Mouse (Mus musculus) macrophage (primary cell): ENCODE measurements around the gene 2210016F16Rik. TPM values are rescaled to one million over a fixed set of nuclear protein-coding genes. Genes with fewer than 3 reads are reported as not detected.
"Not testable (repeated sequence)": the region's sequence is repeated elsewhere in the genome, so short reads cannot be mapped to it uniquely, and the experiment has no call there.

ENCODE experiments used
- H3K27ac ChIP-seq: fragments of 350-480 bp; formaldehyde crosslinking; 2 replicates; pipeline ENCODE4 v1.9.0; 2021
- H3K36me3 ChIP-seq: fragments of 350-480 bp; formaldehyde crosslinking; 2 replicates; pipeline ENCODE4 v1.9.0; 2021; ENCODE audit errors: inconsistent target
- H3K4me3 ChIP-seq: fragments of 350-480 bp; formaldehyde crosslinking; 2 replicates; pipeline ENCODE4 v1.9.0; 2021; ENCODE audit errors: inconsistent target
- H3K79me2 ChIP-seq: fragments of 350-480 bp; formaldehyde crosslinking; 2 replicates; pipeline ENCODE4 v1.9.0; 2021; ENCODE audit errors: inconsistent target
- WGBS: methylation state at CpG from one replicate; pipeline ENCODE4 v1.1.7; 2026; ENCODE audit warnings: inconsistent platforms; ENCODE audit not compliant: missing documents; 5-methylcytosine and 5-hydroxymethylcytosine counted together
- polyA plus RNA-seq: library from polyadenylated mRNA; stranded (reverse); fragments of 250-400 nt; gene quantifications from 3 replicates; pipeline ENCODE4 v1.2.4, GENCODE M21; 2018; ENCODE audit warnings: inconsistent platforms

The 2210016F16Rik gene
- polyA plus RNA-seq, 1 experiment from 2014 or later, result 16.3 TPM

GRCm38 (mm10) chr13:58400576-58400975, 15.6 kb upstream of the 2210016F16Rik start:
- peak overlapping the region; percentile 56 for H3K27ac ChIP-seq
- peaks cover 43% of the 10 kb centered on the region for H3K36me3 ChIP-seq
- H3K79me2 ChIP-seq, result peaks cover 84% of the 10 kb centered on the region
- WGBS, result 0% methylated on average over 9 of the region's 11 CpGs
- peak overlapping the region; percentile 88 for H3K4me3 ChIP-seq

- WGBS, result 87% methylated on average over 9 of the region's 13 CpGs
- H3K4me3 ChIP-seq, result no peak overlapping the region
- H3K79me2 ChIP-seq, result peaks cover 84% of the 10 kb centered on the region
- peaks cover 71% of the 10 kb centered on the region for H3K36me3 ChIP-seq
- H3K27ac ChIP-seq, result no peak overlapping the region
Observed at GRCm38 (mm10) chr13:58397651-58398050, 12.6 kb upstream of the 2210016F16Rik start.

- Histone ChIP-seq H3K36me3 (peaks cover 80% of the 10 kb centered on the region), H3K79me2 (peaks cover 68% of the 10 kb centered on the region)
- WGBS, result 100% methylated on average over 9 of the region's 11 CpGs
- not testable (repeated sequence) for H3K27ac ChIP-seq, H3K4me3 ChIP-seq
Observed at GRCm38 (mm10) chr13:58394392-58394791, 9.4 kb upstream of the 2210016F16Rik start.

- Histone ChIP-seq H3K27ac (no peak overlapping the region), H3K36me3 (peaks cover 31% of the 10 kb centered on the region), H3K4me3 (no peak overlapping the region), H3K79me2 (peaks cover 19% of the 10 kb centered on the region; the same call in 1 of the 2 replicates)
- 93% methylated on average over 2 of the region's 2 CpGs for WGBS
Observed at GRCm38 (mm10) chr13:58389324-58389951, 4.4 kb upstream of the 2210016F16Rik start.

GRCm38 (mm10) chr13:58388379-58388778, 3.4 kb upstream of the 2210016F16Rik start:
- Histone ChIP-seq H3K79me2 (peaks cover 19% of the 10 kb centered on the region; the same call in 1 of the 2 replicates), H3K4me3 (no peak overlapping the region)
- WGBS, result 61% methylated on average over 3 of the region's 3 CpGs

GRCm38 (mm10) chr13:58387948-58388347, 2.9 kb upstream of the 2210016F16Rik start:
- WGBS, result 24% methylated on average over 6 of the region's 7 CpGs
- no peak overlapping the region for H3K27ac ChIP-seq
- no peak overlapping the region for H3K4me3 ChIP-seq
- H3K79me2 ChIP-seq, result peaks cover 16% of the 10 kb centered on the region; the same call in 1 of the 2 replicates
- peaks cover 19% of the 10 kb centered on the region for H3K36me3 ChIP-seq

More at GRCm38 (mm10) chr13:58388379-58388778, 3.4 kb upstream of the 2210016F16Rik start:
- no peak overlapping the region for H3K27ac ChIP-seq
- H3K36me3 ChIP-seq, result peaks cover 20% of the 10 kb centered on the region

- Histone ChIP-seq H3K4me3 (no peak overlapping the region), H3K27ac (no peak overlapping the region), H3K36me3 (peaks cover 30% of the 10 kb centered on the region), H3K79me2 (peaks cover 10% of the 10 kb centered on the region; the same call in 1 of the 2 replicates)
- 92% methylated on average over 7 of the region's 7 CpGs for WGBS
Observed at GRCm38 (mm10) chr13:58385547-58385920, 509 bp upstream of the 2210016F16Rik start.

GRCm38 (mm10) chr13:58384371-58384770, 654 bp downstream of the 2210016F16Rik start:
- Histone ChIP-seq H3K27ac (no peak overlapping the region), H3K4me3 (peak overlapping the region; percentile 31), H3K79me2 (peaks cover 10% of the 10 kb centered on the region; the same call in 1 of the 2 replicates), H3K36me3 (peaks cover 28% of the 10 kb centered on the region)
- 57% methylated on average over 8 of the region's 11 CpGs for WGBS

- no peaks in the 10 kb centered on the region for H3K36me3 ChIP-seq
- no peak overlapping the region for H3K4me3 ChIP-seq
- WGBS, result 93% methylated on average over 2 of the region's 2 CpGs
- no peaks in the 10 kb centered on the region for H3K79me2 ChIP-seq
- H3K27ac ChIP-seq, result no peak overlapping the region
Observed at GRCm38 (mm10) chr13:58373153-58373470, 11.9 kb downstream of the 2210016F16Rik start.

- Histone ChIP-seq H3K27ac (no peak overlapping the region), H3K79me2 (no peaks in the 10 kb centered on the region), H3K36me3 (no peaks in the 10 kb centered on the region), H3K4me3 (no peak overlapping the region)
- WGBS, result 73% methylated on average over 5 of the region's 5 CpGs
Observed at GRCm38 (mm10) chr13:58372278-58373152, 12.5 kb downstream of the 2210016F16Rik start.

- no peak overlapping the region for H3K27ac ChIP-seq
- no peaks in the 10 kb centered on the region for H3K36me3 ChIP-seq
- no peak overlapping the region for H3K4me3 ChIP-seq
- no peaks in the 10 kb centered on the region for H3K79me2 ChIP-seq
- 79% methylated on average over 4 of the region's 4 CpGs for WGBS
Observed at GRCm38 (mm10) chr13:58368835-58369234, 16.2 kb downstream of the 2210016F16Rik start.

GRCm38 (mm10) chr13:58367641-58368040, 17.4 kb downstream of the 2210016F16Rik start:
- H3K27ac ChIP-seq, result no peak overlapping the region
- H3K4me3 ChIP-seq, result no peak overlapping the region
- H3K79me2 ChIP-seq, result no peaks in the 10 kb centered on the region
- 73% methylated on average over 1 of the region's 1 CpGs for WGBS
- no peaks in the 10 kb centered on the region for H3K36me3 ChIP-seq

GRCm38 (mm10) chr13:58366373-58366772, 18.7 kb downstream of the 2210016F16Rik start:
- H3K4me3 ChIP-seq, result no peak overlapping the region
- no peaks in the 10 kb centered on the region for H3K79me2 ChIP-seq
- H3K27ac ChIP-seq, result 0 out of 2 replicates have a peak overlapping the region, but pooled peaks have one; percentile 8
- no peaks in the 10 kb centered on the region for H3K36me3 ChIP-seq
- WGBS, result 44% methylated on average over 3 of the region's 3 CpGs

GRCm38 (mm10) chr13:58365179-58365578, 19.8 kb downstream of the 2210016F16Rik start:
- not testable (repeated sequence) for H3K4me3 ChIP-seq, H3K27ac ChIP-seq, H3K36me3 ChIP-seq, H3K79me2 ChIP-seq
- WGBS, result 91% methylated on average over 8 of the region's 8 CpGs
